Mouse (Mus musculus): Measurements from ENCODE around the gene Ccdc136.

- TF ChIP-seq CTCF (IDR thresholded peaks at IDR 0.05; ENCODE audit: control insufficient read depth, insufficient read depth, insufficient replicate concordance, low read depth, low read length) (no peak), POLR2A (IDR thresholded peaks at IDR 0.05; ENCODE audit: control insufficient read depth, low read depth, low read length) (no peak)
Observed at GRCm38 (mm10) chr6:29379954-29380353, 16.2 kb upstream of the Ccdc136 start.
